Mouse (Mus musculus): Measurements from ENCODE around the gene Tmem191c. TPM values are rescaled to one million over a fixed set of nuclear protein-coding genes. Genes with fewer than 3 reads are reported as not detected.

The Tmem191c gene
- 148 and 162 TPM in 2 replicates for polyA plus RNA-seq (2021; fragmentation: Nextera tagmentation)
- long read RNA-seq, experiment 1, transcript Tmem191c-210 (8 exons, 1,627 nt): minor isoform, 5 of 468 reads
- long read RNA-seq, experiment 1, transcript Tmem191c-215 (4 exons, 825 nt): minor isoform, 23 of 468 reads
- long read RNA-seq, experiment 1, transcript Tmem191c-201 (10 exons, 1,631 nt): major isoform, 48 of 468 reads
- long read RNA-seq, experiment 1, partial matches to known transcripts: 76 of 468 reads
- long read RNA-seq, experiment 1, other reads (novel, unspliced or antisense): 307 of 468 reads
- long read RNA-seq, experiment 2, transcript Tmem191c-215 (4 exons, 825 nt): minor isoform, 9 of 197 reads
- long read RNA-seq, experiment 2, transcript Tmem191c-201 (10 exons, 1,631 nt): major isoform, 24 of 197 reads
- long read RNA-seq, experiment 2, partial matches to known transcripts: 54 of 197 reads
- long read RNA-seq, experiment 2, other reads (novel, unspliced or antisense): 101 of 197 reads

GRCm38 (mm10) chr16:17275721-17276120 is at the start of gene Tmem191c:
Gene Tmem191c, plus strand, starts transcription at chr16:17276077.

GRCm38 (mm10) chr16:17232794-17233701 is 42.8 kb upstream of the Tmem191c start, which contains the start of gene Hic2:
Gene Hic2, plus strand, starts transcription at chr16:17233572.

GRCm38 (mm10) chr16:17331116-17331515 is 55.2 kb downstream of the Tmem191c start, which contains the start of gene Serpind1:
Gene Serpind1, plus strand, starts transcription at chr16:17331371.

Other genes starting within 250 kb of the Tmem191c start
- 19.7 and 31.3 TPM in 2 replicates for gene Ypel1, start 206.4 kb upstream of the Tmem191c start, polyA plus RNA-seq (2021; fragmentation: Nextera tagmentation)
- 66.5 and 80.4 TPM in 2 replicates for gene Ppil2, start 164.8 kb upstream of the Tmem191c start, polyA plus RNA-seq (2021; fragmentation: Nextera tagmentation)
- 1.5 and 2.6 TPM in 2 replicates for gene 2610318N02Rik, start 150.9 kb upstream of the Tmem191c start, polyA plus RNA-seq (2021; fragmentation: Nextera tagmentation)
- gene Sdf2l1, start 143.7 kb upstream of the Tmem191c start, polyA plus RNA-seq (2021; fragmentation: Nextera tagmentation): 36.1 and 38.1 TPM in 2 replicates
- gene Ydjc, start 131.5 kb upstream of the Tmem191c start, polyA plus RNA-seq (2021; fragmentation: Nextera tagmentation): 36.2 and 43.2 TPM in 2 replicates
- gene Ccdc116, start 128.8 kb upstream of the Tmem191c start, polyA plus RNA-seq (2021; fragmentation: Nextera tagmentation): 0.81 and 0.87 TPM in 2 replicates
- 103 and 106 TPM in 2 replicates for gene Ube2l3, start 73.4 kb upstream of the Tmem191c start, polyA plus RNA-seq (2021; fragmentation: Nextera tagmentation)
- gene Rimbp3, start 67.5 kb upstream of the Tmem191c start, polyA plus RNA-seq (2021; fragmentation: Nextera tagmentation): 0.22 and 0.34 TPM in 2 replicates
- 0.55 and 0.72 TPM in 2 replicates for gene Hic2, start 42.5 kb upstream of the Tmem191c start, polyA plus RNA-seq (2021; fragmentation: Nextera tagmentation)
- 4.2 and 4.4 TPM in 2 replicates for gene Serpind1, start 55.3 kb downstream of the Tmem191c start, polyA plus RNA-seq (2021; fragmentation: Nextera tagmentation)
- 6.3 and 7.3 TPM in 2 replicates for gene Snap29, start 129.9 kb downstream of the Tmem191c start, polyA plus RNA-seq (2021; fragmentation: Nextera tagmentation)
- 75.4 and 78.1 TPM in 2 replicates for gene Pi4ka, start 130.2 kb downstream of the Tmem191c start, polyA plus RNA-seq (2021; fragmentation: Nextera tagmentation)
- 19.6 and 24.1 TPM in 2 replicates for gene Crkl, start 175.9 kb downstream of the Tmem191c start, polyA plus RNA-seq (2021; fragmentation: Nextera tagmentation)
- gene Aifm3, start 213.5 kb downstream of the Tmem191c start, polyA plus RNA-seq (2021; fragmentation: Nextera tagmentation): 27.3 and 28.4 TPM in 2 replicates
- gene Lztr1, start 232.6 kb downstream of the Tmem191c start, polyA plus RNA-seq (2021; fragmentation: Nextera tagmentation): 92.7 and 137 TPM in 2 replicates

All from left cerebral cortex, adult 6 months (tissue).